Mouse (Mus musculus): ENCODE data around the gene Trafd1. TPM values are rescaled to one million over a fixed set of nuclear protein-coding genes. Genes with fewer than 3 reads are reported as not detected.

Trafd1 gene
- 39.3 TPM for total RNA-seq (2023)

DNA sequence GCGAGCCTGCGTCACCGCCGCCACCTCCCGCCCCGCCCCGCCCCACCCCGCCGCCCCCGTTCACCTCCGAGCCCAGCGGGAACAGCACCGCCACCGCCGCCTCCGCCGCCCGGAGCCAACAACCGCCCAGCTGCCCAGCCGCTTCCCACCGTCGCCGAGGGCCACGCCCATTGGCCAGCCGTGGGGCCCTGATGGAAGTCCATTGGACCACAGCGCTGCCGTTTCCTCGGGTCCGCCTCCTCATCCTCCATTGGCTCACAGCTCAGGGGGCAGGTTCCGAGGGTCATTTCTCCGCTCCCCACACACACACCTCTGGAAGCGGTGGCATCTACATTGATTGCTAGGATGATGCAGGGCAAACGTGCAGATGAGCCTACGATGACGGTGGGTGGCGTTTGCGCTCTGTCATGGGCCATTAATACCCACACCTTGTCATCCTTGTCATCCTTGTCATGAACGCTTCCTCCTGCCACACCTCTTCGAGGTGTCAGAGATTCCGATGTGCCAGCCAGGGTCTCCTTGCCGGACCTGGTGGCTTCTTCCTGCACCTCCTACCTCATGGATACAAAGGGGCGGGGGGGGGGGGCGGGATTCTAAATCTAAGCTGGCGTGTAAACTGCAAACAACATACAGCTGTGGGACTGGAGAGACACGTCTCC, at the start of gene Trafd1:
TSS of gene Trafd1 (minus strand) at position 172 of the 659 bp plus-strand sequence.

DNA sequence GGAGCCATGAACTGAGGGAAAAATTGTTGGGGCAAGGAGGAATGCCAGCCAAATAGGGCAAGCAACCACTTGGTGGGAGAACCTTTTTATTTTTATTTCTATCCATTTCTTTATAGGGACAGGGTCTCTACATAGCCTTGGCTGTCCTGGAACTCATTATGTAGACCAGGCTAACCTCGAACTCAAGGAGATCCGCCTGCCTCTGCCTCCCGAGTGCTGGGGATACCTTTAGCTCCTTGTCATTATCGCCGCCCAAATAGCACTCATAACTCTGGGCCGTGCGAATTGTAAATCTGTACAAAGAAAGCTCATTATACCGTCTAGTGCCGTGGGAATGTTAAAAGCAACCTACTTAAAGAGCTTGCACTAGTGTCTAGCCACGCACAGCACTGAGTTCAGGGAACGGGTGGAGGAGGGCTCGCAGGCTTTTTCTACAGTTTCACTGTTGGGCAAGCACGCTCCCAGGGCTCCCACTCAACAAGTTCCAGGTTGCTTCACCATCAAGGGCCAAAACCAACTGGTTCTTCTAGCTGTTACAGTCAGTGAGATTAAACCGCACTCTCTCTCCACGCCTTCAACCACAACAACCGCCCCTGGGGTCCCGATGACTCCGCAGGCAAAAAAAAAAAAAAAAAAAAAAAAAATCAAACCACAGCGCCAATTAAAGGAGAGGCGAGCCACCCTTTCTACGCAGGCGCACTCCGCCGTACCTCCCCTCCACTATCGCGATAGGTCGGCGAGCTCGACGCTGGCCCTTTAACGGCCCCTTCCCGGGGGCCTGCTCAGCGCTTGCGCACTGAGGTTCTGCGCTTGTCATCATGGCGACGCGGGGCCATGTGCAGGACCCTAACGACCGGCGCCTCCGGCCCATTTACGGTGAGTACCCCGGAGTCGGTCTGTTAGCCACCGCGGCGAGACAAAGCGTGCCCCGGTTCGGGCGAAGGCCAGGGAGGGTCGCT, 12.0 kb upstream of the Trafd1 start, which contains the start of gene Naa25:
TSS of gene Naa25 (plus strand) at position 750 of the 959 bp plus-strand sequence.

Other genes starting within 250 kb of the Trafd1 start
- gene Ptpn11, start 194.2 kb downstream of the Trafd1 start, total RNA-seq (2023), result 34.2 TPM
- gene Rpl6, start 181.2 kb downstream of the Trafd1 start, total RNA-seq (2023), result 2,175 TPM
- 68.8 TPM for gene Hectd4, start 165.4 kb downstream of the Trafd1 start, total RNA-seq (2023)
- 42.7 TPM for gene Naa25, start 12.3 kb upstream of the Trafd1 start, total RNA-seq (2023)
- 0.92 TPM for gene Tmem116, start 66.3 kb upstream of the Trafd1 start, total RNA-seq (2023)
- 69.0 TPM for gene Erp29, start 66.9 kb upstream of the Trafd1 start, total RNA-seq (2023)
- not detected for gene Adam1b, start 117.8 kb upstream of the Trafd1 start, total RNA-seq (2023)
- gene Adam1a, start 159.8 kb upstream of the Trafd1 start, total RNA-seq (2023), result 10.7 TPM
- not detected for gene Gm42878, start 159.8 kb upstream of the Trafd1 start, total RNA-seq (2023)
- 92.0 TPM for gene Mapkapk5, start 160.3 kb upstream of the Trafd1 start, total RNA-seq (2023)
- 126 TPM for gene Aldh2, start 208.2 kb upstream of the Trafd1 start, total RNA-seq (2023)
- gene Acad12, start 233.3 kb upstream of the Trafd1 start, total RNA-seq (2023), result 10.3 TPM

All from CD4-positive naive resting alpha-beta T cell, adult 57 days (primary cell).